Mouse (Mus musculus) natural killer cell, adult 2 months (primary cell): Measurements from ENCODE around the gene Fau.
"Not testable (repeated sequence)": the region's sequence is repeated elsewhere in the genome, so short reads cannot be mapped to it uniquely, and the experiment has no call there.

Experiments
- DNase-seq, 2 experiments: peaks; one replicate each; pipeline ENCODE4 v3.0.0; 2022; ENCODE audit warnings: low spot score in 2 of 2

Gene Fau

GRCm38 (mm10) chr19:6057313-6058096, at the start of gene Fau, which contains the start of gene Mrpl49:
Fau (plus strand) TSS chr19:6057844.
Mrpl49 (minus strand) TSS chr19:6057785.
- peak; percentile 98 to 99 for DNase-seq

DNA sequence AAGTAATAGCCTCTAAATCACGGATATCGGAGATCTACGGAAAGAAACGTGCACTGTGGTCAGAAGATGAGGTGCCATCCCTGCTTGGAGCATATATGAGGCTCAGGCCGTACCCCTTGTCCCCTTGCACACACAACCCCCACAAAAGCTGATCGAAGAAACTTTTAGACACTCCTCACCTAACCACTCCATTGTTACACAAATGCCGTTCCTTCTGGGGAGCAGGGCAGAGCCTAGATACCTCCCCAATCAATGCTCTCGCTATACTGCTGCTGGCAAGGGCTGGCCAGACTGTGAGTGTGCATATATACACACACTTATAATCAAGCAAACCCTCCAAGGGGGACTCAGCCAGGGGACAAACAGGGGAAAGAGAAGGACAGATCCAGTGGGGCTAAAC, 48.5 kb upstream of the Fau start:
- DNase-seq: no peak

DNA sequence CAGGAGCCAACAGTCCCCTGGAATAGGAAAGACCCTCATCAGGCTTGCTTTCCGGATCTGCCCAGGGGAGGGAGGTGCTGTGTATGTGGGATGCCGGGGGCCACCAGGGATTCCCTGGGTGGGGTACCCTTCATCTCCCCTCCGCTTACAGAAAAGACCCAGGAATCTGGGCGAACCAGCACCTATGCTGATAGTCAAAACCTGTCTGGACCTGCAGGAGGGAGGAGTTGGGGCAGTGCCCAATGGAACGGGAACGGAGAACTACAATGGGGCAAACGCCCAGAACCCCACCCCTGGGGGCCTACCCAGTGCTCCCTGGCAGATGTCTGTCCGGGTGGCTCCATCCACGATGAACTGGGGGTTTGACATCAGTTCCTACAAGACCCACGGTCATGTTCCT, 44.0 kb upstream of the Fau start:
- DNase-seq: no peak

GRCm38 (mm10) chr19:6014991-6015510, 42.6 kb upstream of the Fau start:
- peak; percentile 16 to 21 for DNase-seq

DNA sequence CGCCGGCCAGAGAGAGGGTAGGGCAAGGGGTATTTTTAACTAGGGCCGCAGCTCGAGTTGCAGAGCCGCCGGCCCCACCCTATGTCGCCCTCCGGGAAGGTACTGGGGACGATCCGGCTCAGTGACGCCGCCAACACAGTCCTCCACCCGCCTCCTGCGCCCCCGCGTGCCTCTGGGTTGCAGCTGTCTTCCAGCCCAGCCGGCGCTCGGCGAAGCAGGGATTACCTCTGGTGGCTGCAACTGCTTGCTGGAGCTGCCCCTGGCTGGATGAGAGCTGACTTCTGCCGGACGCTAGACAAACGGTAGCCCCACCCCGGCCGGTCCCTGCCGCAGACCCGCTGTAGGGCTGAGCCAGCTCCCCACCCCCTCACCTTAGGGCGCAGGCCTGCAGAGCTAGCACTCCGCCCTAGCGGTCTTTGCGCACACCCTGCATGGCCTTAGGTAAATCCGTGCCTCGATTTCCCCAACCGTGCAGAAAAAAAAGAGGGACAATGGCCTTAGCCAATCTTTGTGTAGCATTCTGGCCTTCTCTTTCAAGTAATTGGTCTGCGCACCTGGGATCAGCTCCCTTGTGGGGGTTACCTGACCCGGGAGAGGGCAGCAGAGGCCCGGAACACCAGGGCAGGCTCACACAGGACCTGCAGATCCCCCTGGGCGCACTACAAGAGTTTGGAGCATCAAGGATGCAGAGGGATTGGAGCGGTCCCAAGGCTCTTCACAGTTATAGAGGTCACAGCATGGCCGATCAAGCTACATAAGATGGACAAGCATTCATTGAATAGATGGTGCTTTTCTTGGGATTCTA, 41.9 kb upstream of the Fau start, which contains the start of gene Capn1:
TSS of gene Capn1 (minus strand) at position 387 of the 805 bp plus-strand sequence.
- DNase-seq: peak; percentile 41 to 59

DNA sequence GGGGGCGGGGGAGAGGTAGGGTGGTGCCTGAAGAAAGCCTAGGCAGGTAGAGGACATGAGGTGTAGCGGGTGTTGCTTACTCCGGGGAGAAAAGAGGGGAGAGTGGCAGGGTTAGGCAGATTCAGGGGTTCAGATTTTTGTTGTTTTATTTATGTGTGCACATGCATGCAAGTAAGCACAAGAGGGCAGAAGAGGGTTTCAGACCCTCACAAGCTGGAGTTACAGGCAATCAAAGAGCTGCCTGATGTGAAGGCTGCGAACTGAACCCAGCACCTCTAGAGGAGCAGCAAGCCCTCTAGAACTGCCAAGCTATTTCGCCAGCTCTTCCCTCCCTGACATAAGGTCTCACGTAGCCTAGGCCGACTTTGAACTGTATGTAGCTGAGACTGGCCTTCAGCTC, 41.1 kb upstream of the Fau start:
- no peak for DNase-seq

- DNase-seq: peak; percentile 83 to 87
Measured at GRCm38 (mm10) chr19:6018142-6019089, 39.2 kb upstream of the Fau start.

GRCm38 (mm10) chr19:6020276-6020675, 37.4 kb upstream of the Fau start:
- DNase-seq: no peak

DNA sequence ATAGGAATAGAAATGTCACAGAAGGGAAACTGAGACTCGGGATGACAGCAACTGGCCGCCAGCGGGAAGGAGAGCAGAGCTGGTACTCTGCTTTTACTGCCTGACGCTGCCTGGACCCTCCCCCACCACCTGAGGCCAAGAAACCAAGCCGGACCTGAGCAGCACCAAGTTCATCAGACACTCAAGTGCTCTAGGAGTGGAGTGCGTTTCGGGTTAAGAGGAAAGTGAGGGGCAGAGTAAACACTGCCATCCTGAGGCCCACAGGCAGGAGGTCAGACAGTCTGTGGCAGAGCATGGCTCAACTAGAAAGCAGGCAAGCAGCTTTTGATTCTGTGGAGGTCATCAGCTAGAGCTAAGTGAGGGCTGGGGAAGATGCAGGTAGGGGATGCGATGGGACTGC, 34.6 kb upstream of the Fau start:
- no peak for DNase-seq

GRCm38 (mm10) chr19:6023930-6024329, 33.7 kb upstream of the Fau start:
- no peak for DNase-seq

GRCm38 (mm10) chr19:6028991-6029390, 28.7 kb upstream of the Fau start:
- no peak for DNase-seq

- no peak for DNase-seq
Measured at GRCm38 (mm10) chr19:6029426-6029825, 28.2 kb upstream of the Fau start.

- DNase-seq: no peak
Measured at GRCm38 (mm10) chr19:6030520-6031280, 26.9 kb upstream of the Fau start.

- DNase-seq: no peak
Measured at GRCm38 (mm10) chr19:6035966-6036585, 21.6 kb upstream of the Fau start.

DNA sequence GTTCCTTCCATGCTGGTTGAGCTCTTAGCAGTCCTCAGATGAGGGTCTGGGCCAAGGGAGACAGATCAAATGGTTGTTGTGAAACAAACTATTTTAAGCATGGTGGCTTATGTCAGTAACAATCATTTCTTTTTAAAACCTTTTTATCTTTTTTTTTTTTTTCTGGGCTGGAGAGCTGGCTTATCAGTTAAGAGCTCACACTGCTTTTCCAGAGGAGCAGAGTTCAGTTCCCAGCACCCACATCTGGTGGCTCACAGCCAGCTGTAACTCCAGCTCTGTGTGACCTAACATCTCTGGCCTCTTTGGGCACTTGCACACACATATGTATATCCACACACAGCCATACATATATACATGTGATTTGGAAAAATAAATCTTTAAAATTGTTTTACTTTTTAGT, 19.9 kb upstream of the Fau start:
- DNase-seq: no peak

DNA sequence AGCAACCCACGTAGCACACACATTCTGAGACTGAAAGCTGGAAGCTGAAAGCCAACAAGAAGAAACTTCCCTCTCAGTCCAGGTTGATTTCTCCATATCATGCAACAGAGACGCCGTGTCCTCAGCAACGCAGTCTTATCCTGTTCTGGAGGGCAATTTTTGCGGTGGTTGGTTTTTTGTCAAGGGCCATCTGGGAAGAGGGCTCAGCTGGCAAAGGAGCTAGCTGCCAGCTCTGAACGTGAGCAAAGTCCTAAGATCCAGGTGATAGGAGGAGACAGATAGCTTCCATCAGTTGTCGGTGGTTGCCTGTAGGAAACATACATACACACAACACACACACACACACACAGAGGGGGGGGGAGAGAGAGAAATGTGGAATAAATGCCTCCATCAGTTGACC, 19.3 kb upstream of the Fau start:
- no peak for DNase-seq

DNA sequence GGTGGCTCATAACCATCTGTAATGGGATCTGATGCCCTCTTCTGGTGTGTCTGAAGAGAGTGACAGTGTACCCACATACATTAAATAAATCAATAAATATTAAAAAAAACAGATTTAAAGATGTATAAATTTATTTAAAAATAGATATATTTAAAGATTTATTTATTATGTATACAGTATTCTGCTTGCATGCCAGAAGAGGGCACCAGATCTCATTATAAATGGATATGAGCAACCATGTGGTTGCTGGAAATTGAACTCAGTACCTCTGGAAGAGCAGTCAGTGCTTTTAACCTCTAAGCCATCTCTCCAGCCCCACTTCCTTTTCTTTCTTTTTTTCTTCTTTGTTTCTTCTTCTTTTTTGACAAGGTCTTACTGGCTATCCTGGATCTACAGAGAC, 17.6 kb upstream of the Fau start:
- DNase-seq: no peak

DNA sequence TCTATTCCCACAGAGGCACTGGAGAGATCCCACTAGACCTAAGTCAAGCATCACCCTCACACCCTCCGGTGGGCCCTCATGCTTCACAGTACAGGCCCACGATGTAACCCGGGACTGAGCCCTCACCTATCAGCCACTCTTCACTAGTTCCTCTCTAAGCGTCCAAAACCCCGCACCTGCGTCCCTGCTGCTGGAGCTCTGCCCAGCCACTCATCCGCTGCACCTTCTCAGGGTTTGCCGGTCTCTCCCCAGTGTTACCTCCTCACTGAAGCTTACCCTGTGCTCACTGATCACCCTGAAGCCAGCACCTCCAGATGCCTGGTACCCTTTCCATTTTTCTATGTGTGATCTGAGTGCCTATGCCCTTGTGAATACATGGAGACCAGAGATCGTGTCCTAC, 15.4 kb upstream of the Fau start:
- no peak for DNase-seq

- not testable (repeated sequence) for DNase-seq
Measured at GRCm38 (mm10) chr19:6044102-6044501, 13.5 kb upstream of the Fau start.
